Mouse (Mus musculus) c-Kit-positive CD71-positive TER-119-positive erythroid progenitor cells, embryonic 14.5 days (primary cell): ENCODE measurements around the gene Rbck1.

Source experiments
- DNase-seq: peaks from one replicate; pipeline ENCODE4 v3.0.0-alpha.2; 2013; ENCODE audit warnings: low spot score

Rbck1 gene

DNA sequence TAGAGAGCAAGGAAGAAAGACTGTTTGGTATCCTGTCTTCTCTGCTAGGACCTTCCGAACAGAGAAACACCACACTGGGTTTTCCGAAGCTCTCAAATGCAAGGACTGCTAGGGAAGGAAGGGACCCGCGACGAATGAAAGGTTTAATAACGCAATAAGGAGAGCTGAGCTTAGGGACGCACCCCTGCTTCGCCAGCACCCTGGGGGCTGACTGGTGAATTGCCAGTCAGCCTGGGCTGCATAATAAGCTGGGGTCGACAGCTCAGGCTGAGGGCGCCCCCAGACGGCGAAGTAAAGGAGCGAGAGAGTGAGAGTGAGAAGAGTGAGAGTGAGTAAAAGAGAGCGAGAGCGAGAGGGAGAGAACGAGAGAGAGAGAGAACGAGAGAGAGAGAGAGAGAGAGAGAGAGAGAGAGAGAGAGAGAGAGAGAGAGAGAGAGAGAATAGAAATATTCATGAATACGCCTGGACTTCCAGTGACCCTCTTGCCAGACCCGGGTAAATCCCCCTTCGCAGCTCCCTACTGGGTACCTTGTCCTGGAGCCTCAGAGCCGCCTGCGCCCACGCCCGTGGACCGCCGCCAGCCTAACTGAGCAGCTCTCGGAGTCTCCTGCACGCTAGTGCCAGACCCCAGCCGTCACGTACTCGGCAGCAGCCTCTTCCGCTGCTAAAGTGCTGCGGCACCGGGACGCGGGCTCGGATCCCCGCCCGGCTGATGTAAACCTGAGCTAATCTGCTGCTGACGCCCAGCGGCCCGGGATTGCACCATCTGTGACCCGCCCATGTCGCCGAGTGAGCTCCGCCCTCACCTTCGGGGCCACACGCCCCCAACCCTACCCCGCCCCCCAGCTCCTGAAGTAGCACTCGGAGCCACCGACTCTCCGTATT, 11.1 kb upstream of the Rbck1 start, which contains the start of gene Trib3:
Gene Trib3, minus strand, starts transcription at position 704 of the 885 bp plus-strand sequence.
- peak; percentile 76 for DNase-seq

DNA sequence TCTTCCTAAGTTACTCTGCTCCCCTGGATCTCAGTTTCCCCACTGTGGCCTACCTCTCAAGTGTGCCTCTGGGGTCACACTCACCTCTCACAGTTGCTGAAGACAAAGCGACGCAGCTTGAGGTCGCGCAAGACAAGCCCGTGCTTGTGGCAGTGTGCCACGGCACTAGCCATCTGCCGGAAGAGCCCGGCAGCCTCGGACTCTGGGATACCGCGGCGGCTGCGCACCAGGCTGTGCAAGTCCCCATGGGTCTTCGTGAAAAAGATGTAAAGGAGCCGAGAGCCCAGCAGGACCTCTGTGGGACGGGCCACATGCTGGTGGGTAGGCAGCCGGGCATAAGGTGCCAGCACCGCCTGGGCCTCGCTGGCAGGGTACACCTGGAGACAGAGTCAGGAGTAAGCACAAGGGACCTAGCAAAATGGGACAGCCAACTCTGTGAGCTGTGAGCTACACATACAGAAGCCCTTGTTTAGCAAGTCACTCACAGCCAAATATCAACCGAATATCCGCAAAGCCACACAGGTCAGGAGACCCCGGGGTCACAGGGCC, 7.3 kb upstream of the Rbck1 start:
- no peak for DNase-seq

DNA sequence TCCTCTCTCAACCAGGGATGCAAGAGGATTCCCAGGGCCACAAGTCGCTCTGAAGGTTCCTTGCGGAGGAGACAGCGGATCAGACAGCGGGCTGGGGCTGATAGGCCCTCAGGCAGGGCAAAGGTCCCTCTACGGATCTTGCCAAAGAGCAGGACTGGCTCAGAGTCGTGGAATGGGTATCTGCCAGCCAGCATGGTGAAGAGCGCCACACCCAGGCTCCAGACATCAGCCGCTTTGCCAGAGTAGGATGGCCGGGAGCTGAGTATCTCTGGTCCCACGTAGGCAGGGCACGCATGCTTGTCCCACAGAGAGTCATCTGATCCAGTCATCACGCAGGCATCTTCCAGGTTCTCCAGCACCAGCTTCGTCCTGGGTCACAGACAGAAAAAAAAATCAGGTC, 5.9 kb upstream of the Rbck1 start:
- no peak for DNase-seq

DNA sequence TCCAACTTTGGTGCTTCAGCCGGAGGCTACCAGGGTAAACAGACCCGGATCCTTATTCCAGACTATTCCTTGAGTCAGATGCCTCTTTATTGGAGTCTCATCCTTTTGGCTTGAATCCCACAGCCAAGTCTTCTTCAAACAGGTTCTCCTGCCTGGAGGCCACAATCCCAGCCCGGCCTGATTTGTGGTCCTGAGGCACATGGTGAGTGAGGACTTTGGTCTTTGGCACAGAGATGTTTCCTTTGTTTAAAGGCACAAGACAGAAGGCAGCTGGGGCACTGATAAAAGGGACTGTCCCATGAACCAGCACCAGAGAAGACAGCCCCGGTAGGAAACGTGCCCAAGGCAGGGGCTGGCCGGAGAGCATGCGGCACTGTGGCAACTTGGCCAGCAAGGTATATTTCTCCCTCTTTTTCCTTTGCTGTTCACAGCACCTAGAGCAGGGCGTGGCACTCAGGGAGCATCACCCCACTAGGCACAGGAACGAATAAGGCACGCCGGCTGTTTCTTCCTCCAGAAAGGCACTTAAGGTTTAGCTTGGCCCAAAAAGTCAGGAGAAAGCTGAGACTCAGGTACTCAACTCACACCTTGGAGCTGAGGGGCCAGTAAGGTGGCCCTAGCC, 5.2 kb upstream of the Rbck1 start:
- no peak for DNase-seq

DNA sequence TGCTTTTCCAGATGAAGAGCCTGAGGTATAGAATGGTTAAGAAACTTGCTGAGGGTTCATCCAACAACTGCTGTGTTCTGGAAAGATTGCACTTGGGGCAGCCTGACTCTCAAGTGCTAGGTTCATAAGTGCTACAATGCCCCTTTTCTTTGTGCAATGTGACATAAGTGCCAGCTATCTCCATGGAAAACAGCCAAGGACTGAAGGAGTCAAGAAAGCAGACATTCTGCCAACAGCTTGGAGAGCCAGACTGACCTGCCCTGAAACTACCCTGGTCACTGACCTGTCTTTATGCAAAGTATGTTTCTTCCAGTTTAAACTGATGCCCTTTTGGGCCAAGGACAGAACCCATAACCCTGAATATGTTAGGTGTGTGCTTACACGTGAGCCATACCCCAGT, 4.4 kb upstream of the Rbck1 start:
- DNase-seq = no peak

GRCm38 (mm10) chr2:152335289-152335820, 2.9 kb upstream of the Rbck1 start:
- no peak for DNase-seq

GRCm38 (mm10) chr2:152333345-152334006, 1.0 kb upstream of the Rbck1 start:
- no peak for DNase-seq

DNA sequence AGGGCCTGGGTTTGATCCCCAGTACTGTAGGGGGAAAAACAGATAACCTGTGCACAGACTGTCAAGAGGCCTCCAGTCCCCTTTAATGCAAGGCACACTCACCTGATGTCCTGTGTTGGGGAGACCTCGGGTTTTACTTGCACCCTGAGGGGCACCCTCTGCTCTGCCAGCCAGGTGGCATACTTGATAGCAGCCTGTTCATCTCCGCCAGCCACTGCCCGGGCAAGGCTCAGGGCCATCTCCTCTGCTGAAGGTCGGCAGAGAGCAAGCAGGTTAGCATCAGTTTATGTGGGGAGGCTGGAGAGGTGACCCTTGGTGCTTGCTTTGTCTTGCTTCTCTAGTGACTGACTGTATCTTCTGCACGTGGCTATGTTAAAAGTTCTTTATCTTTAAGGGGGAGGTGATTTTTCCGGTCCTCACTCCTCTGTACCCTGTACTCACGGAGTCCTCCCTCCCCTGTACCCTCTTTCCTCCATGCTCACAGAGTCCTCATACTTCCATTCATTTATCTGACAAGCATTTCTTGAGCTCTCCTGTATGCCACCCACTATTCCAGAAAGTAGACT, 1.5 kb downstream of the Rbck1 start:
- DNase-seq = peak; percentile 44

GRCm38 (mm10) chr2:152327980-152328379, 4.5 kb downstream of the Rbck1 start:
- DNase-seq = no peak

DNA sequence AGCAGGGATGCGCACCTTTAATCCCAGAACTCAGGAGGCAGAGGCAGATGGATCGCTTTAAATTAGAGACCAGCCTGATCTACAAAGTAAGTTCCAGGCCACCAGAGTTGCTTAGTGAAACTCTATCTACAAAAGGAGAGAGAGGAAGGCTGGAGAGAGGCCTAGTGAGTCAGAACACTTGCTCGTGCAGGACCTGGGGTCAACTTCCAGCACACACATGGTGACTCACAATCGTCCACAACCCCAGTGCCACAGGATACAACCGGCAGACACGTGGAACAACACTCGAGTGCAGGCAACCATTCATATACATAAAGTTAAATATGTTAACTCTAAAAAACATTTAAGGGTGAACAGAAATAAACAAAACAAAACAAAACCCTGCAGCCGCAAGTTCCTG, 5.8 kb downstream of the Rbck1 start:
- no peak for DNase-seq

GRCm38 (mm10) chr2:152326157-152326556, 6.3 kb downstream of the Rbck1 start:
- DNase-seq = no peak

GRCm38 (mm10) chr2:152324842-152325241, 7.6 kb downstream of the Rbck1 start:
- no peak for DNase-seq

GRCm38 (mm10) chr2:152323971-152324370, 8.5 kb downstream of the Rbck1 start:
- no peak for DNase-seq

- DNase-seq = no peak
Observed at GRCm38 (mm10) chr2:152322198-152322597, 10.3 kb downstream of the Rbck1 start.

GRCm38 (mm10) chr2:152321558-152321957, 10.9 kb downstream of the Rbck1 start:
- DNase-seq = no peak

DNA sequence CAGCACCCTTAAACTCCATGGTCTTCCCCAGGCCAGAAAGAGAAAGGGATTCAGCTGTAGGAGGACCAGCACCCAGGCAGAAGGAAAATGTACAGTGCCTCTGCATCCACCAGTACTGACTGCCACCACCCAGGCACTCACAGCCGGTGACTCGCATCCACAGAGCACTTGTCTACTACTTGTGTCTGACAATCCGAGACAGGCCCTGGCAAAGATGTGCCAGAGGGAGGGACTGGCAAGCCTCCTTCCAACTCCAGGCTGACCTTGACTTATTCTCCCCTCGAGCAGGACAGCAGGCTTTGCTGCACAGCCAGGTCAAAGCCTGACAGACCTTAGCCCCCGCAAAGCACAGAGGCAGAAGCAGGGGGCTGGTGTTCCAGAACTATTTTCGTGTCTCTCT, 15.4 kb downstream of the Rbck1 start:
- DNase-seq = no peak

- DNase-seq = no peak
Observed at GRCm38 (mm10) chr2:152313926-152314325, 18.5 kb downstream of the Rbck1 start.

GRCm38 (mm10) chr2:152312996-152313395, 19.5 kb downstream of the Rbck1 start:
- DNase-seq = no peak

GRCm38 (mm10) chr2:152307186-152307585, 25.3 kb downstream of the Rbck1 start:
- DNase-seq = no peak

- DNase-seq = no peak
Observed at GRCm38 (mm10) chr2:152305480-152305879, 27.0 kb downstream of the Rbck1 start.

GRCm38 (mm10) chr2:152303781-152304180, 28.7 kb downstream of the Rbck1 start:
- no peak for DNase-seq

- DNase-seq = no peak
Observed at GRCm38 (mm10) chr2:152302862-152303261, 29.6 kb downstream of the Rbck1 start.
